Mouse (Mus musculus) ovary, postnatal 10 days (tissue): ENCODE measurements around the gene Tmem253.

Experiments
- DNase-seq: peaks from one replicate; pipeline ENCODE4 v3.0.0; 2022; ENCODE audit warnings: low spot score

Gene Tmem253

GRCm38 (mm10) chr14:52015445-52016100, at the start of gene Tmem253:
Gene Tmem253 (plus strand): TSS chr14:52015658.
- DNase-seq, result no peak

- no peak for DNase-seq
Observed at GRCm38 (mm10) chr14:51967400-51967799, 48.1 kb upstream of the Tmem253 start.

- DNase-seq, result no peak
Observed at GRCm38 (mm10) chr14:51979252-51979651, 36.2 kb upstream of the Tmem253 start.

GRCm38 (mm10) chr14:51983251-51983650, 32.2 kb upstream of the Tmem253 start:
- no peak for DNase-seq

GRCm38 (mm10) chr14:51983855-51984246, 31.6 kb upstream of the Tmem253 start:
- no peak for DNase-seq

- peak; percentile 64 for DNase-seq
Observed at GRCm38 (mm10) chr14:51984247-51985231, 30.9 kb upstream of the Tmem253 start, which contains the start of gene Arhgef40. Gene Arhgef40 (plus strand): TSS chr14:51984719.

- DNase-seq, result peak; percentile 64
Observed at GRCm38 (mm10) chr14:51985301-51986152, 29.9 kb upstream of the Tmem253 start.

GRCm38 (mm10) chr14:51986153-51986505, 29.3 kb upstream of the Tmem253 start:
- DNase-seq, result no peak

- DNase-seq, result no peak
Observed at GRCm38 (mm10) chr14:51987177-51987576, 28.3 kb upstream of the Tmem253 start.

GRCm38 (mm10) chr14:51988731-51989130, 26.7 kb upstream of the Tmem253 start:
- DNase-seq, result no peak

GRCm38 (mm10) chr14:51989461-51989970, 25.9 kb upstream of the Tmem253 start:
- DNase-seq, result no peak

- no peak for DNase-seq
Observed at GRCm38 (mm10) chr14:51994453-51994852, 21.0 kb upstream of the Tmem253 start.

GRCm38 (mm10) chr14:51995219-51995871, 20.1 kb upstream of the Tmem253 start:
- no peak for DNase-seq

- DNase-seq, result no peak
Observed at GRCm38 (mm10) chr14:51996231-51996841, 19.1 kb upstream of the Tmem253 start.

GRCm38 (mm10) chr14:51996866-51997265, 18.6 kb upstream of the Tmem253 start:
- DNase-seq, result no peak

- no peak for DNase-seq
Observed at GRCm38 (mm10) chr14:51997483-51997882, 18.0 kb upstream of the Tmem253 start.

- no peak for DNase-seq
Observed at GRCm38 (mm10) chr14:52003981-52004495, 11.4 kb upstream of the Tmem253 start.

- DNase-seq, result no peak
Observed at GRCm38 (mm10) chr14:52005141-52005540, 10.3 kb upstream of the Tmem253 start.

GRCm38 (mm10) chr14:52005616-52006015, 9.8 kb upstream of the Tmem253 start:
- DNase-seq, result no peak

- no peak for DNase-seq
Observed at GRCm38 (mm10) chr14:52006241-52006640, 9.2 kb upstream of the Tmem253 start.

- no peak for DNase-seq
Observed at GRCm38 (mm10) chr14:52006771-52007170, 8.7 kb upstream of the Tmem253 start.
